Mouse (Mus musculus) stomach, embryonic 16.5 days (tissue): Measurements from ENCODE around the gene Xirp1. TPM values are rescaled to one million over a fixed set of nuclear protein-coding genes. Genes with fewer than 3 reads are reported as not detected.

Source experiments
- polyA plus RNA-seq: library from polyadenylated mRNA; unstranded; fragments of >200 nt; fragmentation: Nextera tagmentation; extraction: Ambion mirVana; gene quantifications from 2 replicates; pipeline ENCODE4 v1.2.1, GENCODE M21; 2015

The Xirp1 gene
- polyA plus RNA-seq, 1 experiment from 2014 or later = 1.6 TPM

Other genes starting within 250 kb of the Xirp1 start
- 0.03 TPM in 1 of 2 replicates, not detected in the other for gene Scn11a, start 198.1 kb downstream of the Xirp1 start, polyA plus RNA-seq
- 43.8 and 45.5 TPM in 2 replicates for gene Wdr48, start 128.7 kb downstream of the Xirp1 start, polyA plus RNA-seq
- 31.6 and 39.0 TPM in 2 replicates for gene Gorasp1, start 86.0 kb downstream of the Xirp1 start, polyA plus RNA-seq
- 0.04 and 0.15 TPM in 2 replicates for gene Ttc21a, start 86.0 kb downstream of the Xirp1 start, polyA plus RNA-seq
- 5.9 and 7.8 TPM in 2 replicates for gene Csrnp1, start 38.9 kb downstream of the Xirp1 start, polyA plus RNA-seq
- 13.7 and 15.2 TPM in 2 replicates for gene Cx3cr1, start 46.3 kb upstream of the Xirp1 start, polyA plus RNA-seq
- 0.97 and 1.0 TPM in 2 replicates for gene Ccr8, start 68.5 kb upstream of the Xirp1 start, polyA plus RNA-seq
- gene Slc25a38, start 86.8 kb upstream of the Xirp1 start, polyA plus RNA-seq = 34.8 and 35.0 TPM in 2 replicates
- gene Rpsa, start 104.1 kb upstream of the Xirp1 start, polyA plus RNA-seq = 1,156 and 1,211 TPM in 2 replicates
- 1.7 and 2.6 TPM in 2 replicates for gene Mobp, start 126.1 kb upstream of the Xirp1 start, polyA plus RNA-seq